Mouse (Mus musculus): Measurements from ENCODE around the gene Chaf1b.

- TF ChIP-seq CTCF (IDR thresholded peaks at IDR 0.05; ENCODE audit: borderline replicate concordance, insufficient read depth, low read length) (no peak), POLR2A (IDR thresholded peaks at IDR 0.05; ENCODE audit: low read depth, low read length) (no peak)
These were observed 63.7 kb downstream of the Chaf1b start for GRCm38 (mm10) chr16:93947396-93947795.

Measured in embryonic fibroblast, embryonic 13.5 days (primary cell).